Mouse (Mus musculus) liver, adult 2 months (tissue): ENCODE data around the gene Hlf.

Source experiments
- CTCF ChIP-seq: fragments of 200-500 bp; IDR thresholded peaks from 2 replicates; pipeline ENCODE4 v1.5.1; 2011; ENCODE audit warnings: low read depth, low read length, control low read depth
- POLR2A ChIP-seq: fragments of 200-500 bp; IDR thresholded peaks from 2 replicates; pipeline ENCODE4 v1.6.1; 2011; ENCODE audit warnings: low read length, control low read depth; ENCODE audit not compliant: insufficient read depth; ENCODE audit errors: extremely low read depth

- TF ChIP-seq CTCF, result no peak
- no peak for TF ChIP-seq POLR2A
Observed at GRCm38 (mm10) chr11:90326836-90327235, 63.9 kb downstream of the Hlf start.
